21 mouse cellular contexts compared by ENCODE assay signal in genomic region chr19:22848783-22849576, GRCm38 (mm10).
DNase-seq lines count a peak whose midpoint lies in the region; ATAC-seq and TF ChIP-seq lines count a peak whose summit lies in the region.
"Had no signal": no experiment of that assay in that cellular context is flagged by ENCODE, and none has a peak within 500 bp of the region (broad histone marks: within the 10 kb centered on the region; RNA-seq: fewer than 3 reads in every experiment).

No protein-coding gene starts in this region.

- no peak for TF ChIP-seq POLR2A in olfactory bulb, adult 2 months (IDR thresholded peaks at IDR 0.05; ENCODE audit: insufficient read depth, low read depth, low read length)

- no peaks in the 10 kb centered on the region for H3K36me3 ChIP-seq in midbrain, embryonic 11.5 days (ENCODE audit: control insufficient read depth, insufficient read depth, low read length)
- H3K36me3 ChIP-seq in midbrain, postnatal 0 days (ENCODE audit: insufficient read depth, low read length): no peaks in the 10 kb centered on the region
- no peaks in the 10 kb centered on the region for H3K36me3 ChIP-seq in liver, embryonic 11.5 days (ENCODE audit: control insufficient read depth, insufficient read depth, low read length)
- H3K36me3 ChIP-seq: embryonic facial prominence, embryonic 10.5 days; embryonic facial prominence, embryonic 12.5 days; forebrain, embryonic 15.5 days had no signal

- peaks cover 4% of the 10 kb centered on the region; the same call in 1 of the 2 replicates for H3K27me3 ChIP-seq in midbrain, embryonic 11.5 days (ENCODE audit: control insufficient read depth, insufficient read depth, low read length)
- no peaks in the 10 kb centered on the region for H3K27me3 ChIP-seq in midbrain, postnatal 0 days (ENCODE audit: insufficient read depth, low read length)
- no peaks in the 10 kb centered on the region for H3K27me3 ChIP-seq in liver, embryonic 11.5 days (replicated peaks; ENCODE audit: control insufficient read depth, insufficient read depth, low read length)
- H3K27me3 ChIP-seq: embryonic facial prominence, embryonic 12.5 days; forebrain, embryonic 15.5 days had no signal

- peaks cover 16% of the 10 kb centered on the region for H3K4me1 ChIP-seq in midbrain, embryonic 11.5 days (ENCODE audit: control insufficient read depth, insufficient read depth, low read length)
- no peaks in the 10 kb centered on the region for H3K4me1 ChIP-seq in midbrain, postnatal 0 days (ENCODE audit: insufficient read depth, low read length)
- H3K4me1 ChIP-seq in olfactory bulb, adult 2 months (ENCODE audit: control insufficient read depth, insufficient read depth, low read length): 0 out of 2 replicates have a peak, but pooled peaks cover 3% of the 10 kb centered on the region
- H3K4me1 ChIP-seq in liver, embryonic 11.5 days (replicated peaks; ENCODE audit: control insufficient read depth, insufficient read depth, low read length): no peaks in the 10 kb centered on the region
- H3K4me1 ChIP-seq: forebrain, embryonic 13.5 days had no signal

- DNase-seq in frontal cortex, postnatal 36 days (ENCODE audit: low spot score in 2 of 2): no peak
- no peak for DNase-seq in layer of hippocampus, adult 2 months (ENCODE audit: low spot score in 2 of 2)
- DNase-seq in layer of hippocampus, postnatal 10 days (ENCODE audit: low spot score in 2 of 2): no peak
- peak; percentile 77 for DNase-seq in midbrain, embryonic 11.5 days (ENCODE audit: low spot score, missing footprints)
- DNase-seq in midbrain, postnatal 0 days (ENCODE audit: low spot score): no peak
- no peak for DNase-seq in liver, embryonic 11.5 days (ENCODE audit: low spot score)
- DNase-seq: adrenal gland, adult 2 months; adrenal gland, postnatal 10 days; adrenal gland, postnatal 25 days; B cell, adult 2 months; cerebellum, adult 11-12 months; cerebellum, adult 2 months; cerebellum, adult 9-10 months; cerebellum, postnatal 10 days had no signal

- peak overlapping the region; percentile 82 for H3K27ac ChIP-seq in layer of hippocampus, adult 2 months
- no peak overlapping the region for H3K27ac ChIP-seq in midbrain, embryonic 11.5 days (ENCODE audit: low read depth, low read length)
- no peak overlapping the region for H3K27ac ChIP-seq in midbrain, postnatal 0 days (ENCODE audit: low read depth, low read length)
- H3K27ac ChIP-seq in olfactory bulb, adult 2 months (ENCODE audit: insufficient read depth, low read depth, low read length): peak overlapping the region; percentile 45; the same call in 1 of the 2 replicates
- no peak overlapping the region for H3K27ac ChIP-seq in liver, embryonic 11.5 days (ENCODE audit: low read depth, low read length)
- H3K27ac ChIP-seq: embryonic facial prominence, embryonic 10.5 days; embryonic facial prominence, embryonic 12.5 days; forebrain, embryonic 13.5 days; forebrain, embryonic 15.5 days had no signal

- peak; percentile 75 for ATAC-seq in frontal cortex, adult (ENCODE audit: low TSS enrichment)
- ATAC-seq in midbrain, embryonic 11.5 days (ENCODE audit: low FRiP score): no peak
- no peak for ATAC-seq in midbrain, postnatal 0 days (ENCODE audit: low FRiP score)
- no peak for ATAC-seq in liver, embryonic 11.5 days (replicated peaks; ENCODE audit: low FRiP score)
- ATAC-seq: CD4-positive, CD25-positive, alpha-beta regulatory T cell, adult 4 months; forebrain, embryonic 13.5 days; forebrain, embryonic 15.5 days had no signal

- 89% methylated on average over 7 of the region's 7 CpGs for WGBS in midbrain, embryonic 11.5 days
- 86% methylated on average over 7 of the region's 7 CpGs for WGBS in midbrain, postnatal 0 days
- 89% methylated on average over 7 of the region's 7 CpGs for WGBS in olfactory bulb, adult 2 months
- WGBS in liver, embryonic 11.5 days: 78% methylated on average over 7 of the region's 7 CpGs

- no peak overlapping the region for H3K4me3 ChIP-seq in layer of hippocampus, adult 2 months
- H3K4me3 ChIP-seq in midbrain, embryonic 11.5 days (ENCODE audit: low read depth, low read length): no peak overlapping the region
- no peak overlapping the region for H3K4me3 ChIP-seq in midbrain, postnatal 0 days (ENCODE audit: low read depth, low read length)
- H3K4me3 ChIP-seq in olfactory bulb, adult 2 months (ENCODE audit: insufficient read depth, low read depth, low read length): no peak overlapping the region
- H3K4me3 ChIP-seq in liver, embryonic 11.5 days (ENCODE audit: low read depth, low read length): no peak overlapping the region
- H3K4me3 ChIP-seq: embryonic facial prominence, embryonic 10.5 days; embryonic facial prominence, embryonic 12.5 days; forebrain, embryonic 13.5 days; forebrain, embryonic 15.5 days had no signal

- H3K4me2 ChIP-seq in midbrain, embryonic 11.5 days: no peak overlapping the region
- H3K4me2 ChIP-seq in midbrain, postnatal 0 days (ENCODE audit: low read depth, low read length, poor library complexity, severe bottlenecking): no peak overlapping the region
- no peak overlapping the region for H3K4me2 ChIP-seq in liver, embryonic 11.5 days
- H3K4me2 ChIP-seq: embryonic facial prominence, embryonic 12.5 days; forebrain, embryonic 13.5 days; forebrain, embryonic 15.5 days had no signal

- no peaks in the 10 kb centered on the region for H3K9me3 ChIP-seq in midbrain, embryonic 11.5 days (ENCODE audit: control insufficient read depth, low read length)
- H3K9me3 ChIP-seq in midbrain, postnatal 0 days (ENCODE audit: low read length): no peaks in the 10 kb centered on the region
- no peaks in the 10 kb centered on the region for H3K9me3 ChIP-seq in liver, embryonic 11.5 days (ENCODE audit: control insufficient read depth, low read length)
- H3K9me3 ChIP-seq: embryonic facial prominence, embryonic 10.5 days; embryonic facial prominence, embryonic 12.5 days; forebrain, embryonic 13.5 days; forebrain, embryonic 15.5 days had no signal

- no peak for TF ChIP-seq CTCF in layer of hippocampus, adult 2 months (conservative IDR thresholded peaks at IDR 0.05)
- no peak for TF ChIP-seq CTCF in midbrain, postnatal 0 days (IDR thresholded peaks at IDR 0.05)
- no peak for TF ChIP-seq CTCF in olfactory bulb, adult 2 months (IDR thresholded peaks at IDR 0.05; ENCODE audit: insufficient read depth, low read depth, low read length)

- no peak overlapping the region for H3K9ac ChIP-seq in midbrain, embryonic 11.5 days (ENCODE audit: low read length)
- H3K9ac ChIP-seq in midbrain, postnatal 0 days (replicated peaks; ENCODE audit: low read length, poor library complexity, severe bottlenecking): no peak overlapping the region
- H3K9ac ChIP-seq in liver, embryonic 11.5 days (ENCODE audit: low read depth, low read length): no peak overlapping the region
- H3K9ac ChIP-seq: embryonic facial prominence, embryonic 12.5 days; forebrain, embryonic 13.5 days; forebrain, embryonic 15.5 days had no signal

Comparison
In these comparisons a context has a peak if more than half of its experiments do, and no peak if none do; other contexts are left out.
1. H3K27ac ChIP-seq: peak in layer of hippocampus, adult 2 months (single experiment) and olfactory bulb, adult 2 months (single experiment); none in midbrain, embryonic 11.5 days (single experiment), midbrain, postnatal 0 days (single experiment) and liver, embryonic 11.5 days (single experiment).